Mouse (Mus musculus) G1E (cell line): ENCODE data around the gene Gm12216. TPM values are rescaled to one million over a fixed set of nuclear protein-coding genes. Genes with fewer than 3 reads are reported as not detected.

Experiments used
- ATAC-seq: 2 replicates; pipeline ENCODE4 v1.8.0; 2016; ENCODE audit warnings: mild to moderate bottlenecking; ENCODE audit not compliant: insufficient number of reproducible peaks, poor library complexity, low FRiP score, severe bottlenecking; ENCODE audit errors: extremely low read depth
- DNase-seq: peaks from one replicate; pipeline ENCODE4 v3.0.0; 2012; ENCODE audit warnings: low spot score
- H3K27me3 ChIP-seq: 2 replicates; pipeline ENCODE4 v1.6.1; 2012; ENCODE audit warnings: mild to moderate bottlenecking, low read length, inconsistent platforms; ENCODE audit not compliant: insufficient read depth
- H3K36me3 ChIP-seq: replicated peaks from 2 replicates; pipeline ENCODE3; 2012; ENCODE audit warnings: mild to moderate bottlenecking, inconsistent platforms
- H3K4me1 ChIP-seq: 2 replicates; pipeline ENCODE4 v1.6.1; 2012; ENCODE audit warnings: low read depth, low read length, inconsistent platforms, mixed read lengths; ENCODE audit not compliant: insufficient read depth
- H3K4me3 ChIP-seq: 2 replicates; pipeline ENCODE4 v1.5.1; 2012; ENCODE audit warnings: low read depth, mild to moderate bottlenecking, inconsistent platforms, low read length, moderate library complexity, mixed read lengths
- H3K9me3 ChIP-seq: replicated peaks from 2 replicates; pipeline ENCODE4 v1.6.1; 2012; ENCODE audit warnings: inconsistent platforms
- CTCF ChIP-seq: IDR thresholded peaks from 2 replicates; pipeline ENCODE4 v1.5.1; 2012; ENCODE audit warnings: low read depth, low read length, inconsistent platforms, mixed read lengths
- GATA1 ChIP-seq: IDR thresholded peaks from 2 replicates; pipeline ENCODE4 v1.6.1; 2012; ENCODE audit warnings: borderline replicate concordance, low read length, inconsistent platforms, mixed read lengths
- GATA2 ChIP-seq: IDR thresholded peaks from 2 replicates; pipeline ENCODE4 v1.6.1; 2012; ENCODE audit warnings: low read depth, low read length, inconsistent platforms, borderline replicate concordance
- POLR2AphosphoS5 ChIP-seq: IDR thresholded peaks from 2 replicates; pipeline ENCODE4 v1.6.1; 2012; ENCODE audit warnings: low read depth, low read length, inconsistent platforms; ENCODE audit not compliant: insufficient replicate concordance
- TAL1 ChIP-seq: conservative IDR thresholded peaks from 2 replicates; pipeline ENCODE4 v1.6.1; 2012; ENCODE audit warnings: low read depth, low read length, inconsistent platforms, mixed read lengths
- polyA plus RNA-seq: library from polyadenylated mRNA; stranded (reverse); fragments of >175 nt; gene quantifications from 2 replicates; pipeline ENCODE4 v1.2.3, GENCODE M21; 2012
- total RNA-seq, 2 experiments: library from RNA; stranded (forward) in 1 of 2; stranded (reverse) in 1 of 2; fragments of 200-1000 nt in 1 of 2; fragments of >200 nt in 1 of 2; fragmentation: Nextera tagmentation in 1 of 2; gene quantifications; 2 replicates each; pipeline ENCODE4 v1.2.3; 2014 to 2017

The Gm12216 gene
- total and polyA plus RNA-seq, 3 experiments, result 0.16 TPM; not detected in 2

GRCm38 (mm10) chr11:53899981-53900380, 40.9 kb upstream of the Gm12216 start:
- peaks cover 12% of the 10 kb centered on the region; the same call in 1 of the 2 replicates for H3K27me3 ChIP-seq
- ATAC-seq (no peak), DNase-seq (no peak)
- no peak for TF ChIP-seq CTCF
- no peak for TF ChIP-seq POLR2AphosphoS5
- no peak for TF ChIP-seq GATA2
- no peak for TF ChIP-seq GATA1
- no peak for TF ChIP-seq TAL1
- H3K4me3 ChIP-seq, result no peak overlapping the region
- H3K4me1 ChIP-seq, result peaks cover 5% of the 10 kb centered on the region
- no peaks in the 10 kb centered on the region for H3K36me3 ChIP-seq
- H3K9me3 ChIP-seq, result no peaks in the 10 kb centered on the region

GRCm38 (mm10) chr11:53899004-53899403, 39.9 kb upstream of the Gm12216 start:
- no peak overlapping the region for H3K4me3 ChIP-seq
- TF ChIP-seq GATA2 (no peak), POLR2AphosphoS5 (no peak), CTCF (no peak), TAL1 (no peak), GATA1 (no peak)
- no peak for DNase-seq
- H3K27me3 ChIP-seq, result peaks cover 6% of the 10 kb centered on the region; the same call in 1 of the 2 replicates
- no peaks in the 10 kb centered on the region for H3K9me3 ChIP-seq
- H3K36me3 ChIP-seq, result no peaks in the 10 kb centered on the region
- H3K4me1 ChIP-seq, result peaks cover 5% of the 10 kb centered on the region; the same call in 1 of the 2 replicates
- ATAC-seq, result no peak

- H3K4me3 ChIP-seq, result no peak overlapping the region
Observed at GRCm38 (mm10) chr11:53896935-53897334, 37.9 kb upstream of the Gm12216 start.

GRCm38 (mm10) chr11:53893451-53893850, 34.4 kb upstream of the Gm12216 start:
- Histone ChIP-seq H3K4me1 (peaks cover 38% of the 10 kb centered on the region), H3K4me3 (no peak overlapping the region)
- no peak for DNase-seq

More at GRCm38 (mm10) chr11:53896935-53897334, 37.9 kb upstream of the Gm12216 start:
- peaks cover 15% of the 10 kb centered on the region for H3K4me1 ChIP-seq
- H3K36me3 ChIP-seq, result no peaks in the 10 kb centered on the region
- ATAC-seq (no peak), DNase-seq (no peak)
- no peak for TF ChIP-seq GATA1
- TF ChIP-seq CTCF, result no peak
- no peak for TF ChIP-seq POLR2AphosphoS5
- TF ChIP-seq TAL1, result no peak
- no peak for TF ChIP-seq GATA2
- no peaks in the 10 kb centered on the region for H3K9me3 ChIP-seq
- H3K27me3 ChIP-seq, result no peaks in the 10 kb centered on the region

GRCm38 (mm10) chr11:53892716-53893416, 33.8 kb upstream of the Gm12216 start:
- Histone ChIP-seq H3K27me3 (no peaks in the 10 kb centered on the region), H3K4me1 (peaks cover 40% of the 10 kb centered on the region), H3K36me3 (peaks cover 8% of the 10 kb centered on the region), H3K4me3 (peak overlapping the region; percentile 46; the same call in 1 of the 2 replicates), H3K9me3 (no peaks in the 10 kb centered on the region)
- TF ChIP-seq TAL1, result no peak
- no peak for TF ChIP-seq GATA2
- TF ChIP-seq CTCF, result no peak
- no peak for TF ChIP-seq POLR2AphosphoS5
- DNase-seq, result peak; percentile 68
- peak; percentile 65 for ATAC-seq

More at GRCm38 (mm10) chr11:53893451-53893850, 34.4 kb upstream of the Gm12216 start:
- TF ChIP-seq CTCF (no peak), POLR2AphosphoS5 (no peak), GATA2 (no peak), TAL1 (no peak), GATA1 (no peak)
- H3K27me3 ChIP-seq, result no peaks in the 10 kb centered on the region
- peaks cover 4% of the 10 kb centered on the region for H3K36me3 ChIP-seq
- no peak for ATAC-seq
- H3K9me3 ChIP-seq, result no peaks in the 10 kb centered on the region

GRCm38 (mm10) chr11:53891505-53892451, 32.7 kb upstream of the Gm12216 start, which contains the start of gene Slc22a5:
Gene Slc22a5 (minus strand): TSS chr11:53891660.
- no peaks in the 10 kb centered on the region for H3K27me3 ChIP-seq
- H3K4me3 ChIP-seq, result peak within 1 kb of the TSS; percentile 81
- no peaks in the 10 kb centered on the region for H3K9me3 ChIP-seq
- DNase-seq (peak; percentile 90), ATAC-seq (peak; percentile 96)
- peaks cover 35% of the 10 kb centered on the region for H3K4me1 ChIP-seq
- H3K36me3 ChIP-seq, result peaks cover 13% of the 10 kb centered on the region
- TF ChIP-seq POLR2AphosphoS5 (no peak), GATA1 (no peak), GATA2 (no peak), CTCF (no peak), TAL1 (no peak)
